Mouse (Mus musculus) kidney, embryonic 14.5 days (tissue): ENCODE measurements around the gene Ccnd2. TPM values are rescaled to one million over a fixed set of nuclear protein-coding genes. Genes with fewer than 3 reads are reported as not detected.

Experiments
- ATAC-seq: fragments of 200-750 bp; cut with Nextera tagmentation; 2 replicates; pipeline ENCODE4 v1.8.0; 2017; ENCODE audit warnings: moderate number of reproducible peaks, mild to moderate bottlenecking, moderate TSS enrichment, moderate library complexity; ENCODE audit not compliant: low FRiP score, low TSS enrichment
- H3K27ac ChIP-seq: fragments of 300-500 bp; sonication (generic); 2 replicates; pipeline ENCODE4 v1.5.1; 2014; ENCODE audit warnings: low read depth, mild to moderate bottlenecking, low read length, moderate library complexity, mixed read lengths
- H3K27me3 ChIP-seq: fragments of 300-500 bp; sonication (generic); 2 replicates; pipeline ENCODE4 v1.6.1; 2014; ENCODE audit warnings: mild to moderate bottlenecking, low read length; ENCODE audit not compliant: control insufficient read depth, insufficient read depth
- H3K36me3 ChIP-seq: fragments of 300-500 bp; sonication (generic); 2 replicates; pipeline ENCODE4 v1.6.1; 2014; ENCODE audit warnings: low read length, mixed read lengths; ENCODE audit not compliant: control insufficient read depth, insufficient read depth
- H3K4me1 ChIP-seq: fragments of 300-500 bp; sonication (generic); 2 replicates; pipeline ENCODE4 v1.6.1; 2014; ENCODE audit warnings: low read length, mixed read lengths; ENCODE audit not compliant: control insufficient read depth, insufficient read depth
- H3K4me2 ChIP-seq: fragments of 300-500 bp; sonication (generic); replicated peaks from 2 replicates; pipeline ENCODE4 v1.6.1; 2014; ENCODE audit warnings: low read depth, mild to moderate bottlenecking, low read length
- H3K4me3 ChIP-seq: fragments of 300-500 bp; sonication (generic); 2 replicates; pipeline ENCODE4 v1.5.1; 2014; ENCODE audit warnings: mild to moderate bottlenecking, low read length
- H3K9ac ChIP-seq: fragments of 300-500 bp; sonication (generic); 2 replicates; pipeline ENCODE4 v1.6.1; 2014; ENCODE audit warnings: low read depth, mild to moderate bottlenecking, low read length, moderate library complexity
- H3K9me3 ChIP-seq: fragments of 300-500 bp; sonication (generic); 2 replicates; pipeline ENCODE4 v1.6.1; 2016; ENCODE audit warnings: low read length; ENCODE audit not compliant: control insufficient read depth
- WGBS: fragments of 180-500 bp; shearing (Covaris S2); extraction: QIAGEN DNeasy Blood & Tissue Kit; methylation state at CpG from one replicate; pipeline ENCODE4 v1.1.7; 2014; 5-methylcytosine and 5-hydroxymethylcytosine counted together
- polyA plus RNA-seq: library from polyadenylated mRNA; unstranded; fragments of >200 nt; fragmentation: Nextera tagmentation; extraction: Ambion mirVana; gene quantifications from 2 replicates; pipeline ENCODE4 v1.2.1, GENCODE M21; 2014

Ccnd2 gene
- polyA plus RNA-seq, 1 experiment from 2014 or later = 793 TPM

DNA sequence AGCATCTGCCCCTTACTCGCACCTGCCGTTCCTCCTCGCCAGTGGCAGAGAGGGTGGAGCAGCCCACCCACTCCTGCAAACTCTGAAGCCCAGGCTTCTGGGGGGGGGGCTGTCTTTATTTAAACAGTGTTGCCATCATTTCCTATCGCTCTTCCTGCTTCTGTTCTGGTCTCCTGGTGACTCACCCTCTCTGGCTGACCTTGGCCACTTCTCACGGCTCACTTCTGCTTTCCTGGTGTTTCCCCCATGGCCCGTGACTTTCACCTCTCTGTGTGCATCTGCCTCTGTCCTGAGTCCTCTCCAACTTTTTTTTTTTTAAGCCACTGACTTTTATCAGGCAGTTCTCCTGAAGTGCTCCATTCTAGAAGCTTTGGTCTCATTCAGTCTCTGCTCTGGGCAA is 10.8 kb upstream of the Ccnd2 start:
- Histone ChIP-seq H3K27me3 (no peaks in the 10 kb centered on the region), H3K36me3 (no peaks in the 10 kb centered on the region), H3K9me3 (no peaks in the 10 kb centered on the region), H3K4me3 (no peak overlapping the region), H3K9ac (no peak overlapping the region), H3K4me2 (no peak overlapping the region), H3K27ac (no peak overlapping the region), H3K4me1 (no peaks in the 10 kb centered on the region)
- ATAC-seq = no peak
- 54% methylated on average over 6 of the region's 6 CpGs for whole genome bisulfite sequencing

DNA sequence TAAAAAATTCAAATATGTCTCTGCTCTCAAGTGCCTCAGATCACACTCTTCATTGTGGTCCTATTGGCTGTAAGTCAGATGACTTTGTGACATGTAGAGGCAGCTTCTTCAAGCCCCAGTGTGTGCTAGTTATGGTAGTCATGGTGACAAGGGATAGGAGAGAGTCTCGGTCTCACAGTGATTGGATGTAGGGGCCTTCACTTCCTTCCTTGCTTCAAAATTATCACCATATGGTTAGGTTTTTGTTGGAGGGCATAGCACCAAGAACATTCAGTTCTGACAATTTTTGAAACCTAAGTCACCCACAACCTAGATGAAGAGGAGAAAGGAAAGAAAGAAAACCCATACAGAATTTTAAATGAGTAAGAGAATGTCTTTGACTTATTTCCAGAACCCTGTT is 5.3 kb upstream of the Ccnd2 start:
- ATAC-seq = no peak
- H3K4me1 ChIP-seq = peaks cover 12% of the 10 kb centered on the region
- WGBS = 62% methylated on average over 1 of the region's 1 CpGs

DNA sequence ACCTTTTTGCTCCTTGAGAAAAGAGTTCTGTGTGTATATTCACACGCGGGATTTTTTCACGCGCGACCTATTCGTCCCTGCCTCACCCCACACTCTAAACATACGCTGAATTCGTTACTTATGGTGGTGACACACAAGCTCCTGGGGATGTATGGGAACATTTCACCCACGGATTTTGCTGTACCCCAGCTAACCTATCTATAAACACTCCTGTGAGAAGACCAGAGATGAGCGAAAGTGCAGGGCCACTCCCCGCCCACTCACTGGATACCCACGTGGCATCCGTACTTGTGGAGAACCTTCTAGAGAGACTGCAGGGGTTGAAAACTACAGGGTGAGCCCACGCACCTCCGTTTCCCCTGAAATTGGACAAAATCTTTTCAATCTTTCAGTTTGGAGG is 3.5 kb upstream of the Ccnd2 start:
- Histone ChIP-seq H3K27me3 (no peaks in the 10 kb centered on the region), H3K27ac (peak overlapping the region; percentile 91; the same call in 1 of the 2 replicates), H3K36me3 (no peaks in the 10 kb centered on the region), H3K4me3 (peak overlapping the region; percentile 76), H3K9me3 (no peaks in the 10 kb centered on the region), H3K9ac (peak overlapping the region; percentile 63; the same call in 1 of the 2 replicates), H3K4me2 (peak overlapping the region; percentile 79), H3K4me1 (peaks cover 21% of the 10 kb centered on the region)
- WGBS = 2% methylated on average over 15 of the region's 15 CpGs
- ATAC-seq = no peak

More for the DNA sequence above, 5.3 kb upstream of the Ccnd2 start:
- H3K36me3 ChIP-seq = no peaks in the 10 kb centered on the region
- no peak overlapping the region for H3K27ac ChIP-seq
- H3K9ac ChIP-seq = no peak overlapping the region
- H3K4me2 ChIP-seq = no peak overlapping the region
- no peaks in the 10 kb centered on the region for H3K27me3 ChIP-seq
- no peak overlapping the region for H3K4me3 ChIP-seq
- H3K9me3 ChIP-seq = no peaks in the 10 kb centered on the region

DNA sequence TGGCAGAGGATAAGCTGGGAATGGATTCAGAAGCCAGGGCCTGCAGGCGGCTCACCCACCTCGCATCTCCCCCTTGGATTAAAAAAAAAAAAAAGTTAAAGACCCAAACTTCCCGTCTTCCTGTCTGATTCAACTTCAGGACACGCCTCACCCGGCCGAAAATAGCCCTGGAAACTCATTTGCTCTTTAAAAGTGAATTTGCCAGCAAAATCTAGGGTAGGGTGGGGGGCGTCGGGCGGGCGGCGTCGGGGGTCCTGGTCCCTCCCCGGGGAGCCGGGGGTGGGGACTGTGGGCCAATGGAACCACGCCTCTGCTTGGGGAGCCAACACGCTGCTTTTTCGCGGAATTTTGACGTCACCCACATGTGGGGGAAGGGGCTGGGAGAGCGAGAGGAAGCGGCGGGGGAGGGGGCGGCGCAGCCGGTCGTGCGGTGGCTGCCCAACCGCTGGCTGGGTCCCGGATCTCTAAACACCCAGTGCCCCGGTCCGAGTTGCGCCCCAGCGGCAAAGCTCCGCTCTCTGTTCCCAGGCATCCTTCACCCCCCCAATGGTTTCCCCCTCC is 2.8 kb upstream of the Ccnd2 start:
- ATAC-seq = peak; percentile 10
- WGBS = 0% methylated on average over 33 of the region's 34 CpGs

DNA sequence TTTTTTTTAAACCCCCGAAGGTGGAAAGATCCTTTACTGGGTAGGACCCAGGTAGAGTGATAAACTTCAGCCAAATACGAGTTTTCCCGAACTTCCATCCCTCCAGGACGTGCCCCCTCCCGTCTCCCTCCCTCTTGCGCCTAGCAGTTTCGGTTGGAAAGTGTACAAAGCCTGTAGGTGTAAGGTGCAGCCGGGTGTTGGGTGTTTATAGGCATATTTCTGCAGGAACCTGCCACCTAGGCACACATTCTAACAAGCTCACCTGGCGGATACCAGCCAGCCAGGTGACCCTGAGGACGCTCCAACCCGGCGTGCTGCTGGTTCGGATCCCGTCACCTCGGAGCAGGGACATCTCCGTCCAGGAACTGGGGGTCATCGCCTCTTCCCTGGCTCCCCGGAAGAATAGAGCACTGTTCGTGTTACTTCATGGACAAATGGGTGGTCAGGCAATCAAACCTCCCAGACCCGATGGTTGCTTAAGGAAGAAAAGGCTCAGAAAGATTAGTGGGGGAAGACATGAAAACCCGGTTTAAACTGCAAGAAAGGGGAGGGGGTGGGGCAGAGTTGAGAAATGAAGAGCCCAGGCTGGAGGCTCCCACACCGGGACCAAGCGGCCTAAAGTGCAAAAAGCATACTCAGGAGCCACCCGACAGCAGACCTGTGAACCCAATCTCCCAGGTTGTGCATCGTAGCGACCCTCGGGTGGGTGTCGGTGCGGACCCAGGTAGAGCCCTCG is 2.1 kb upstream of the Ccnd2 start:
- Histone ChIP-seq H3K9me3 (no peaks in the 10 kb centered on the region), H3K4me3 (peak overlapping the region; percentile 76), H3K4me1 (peaks cover 21% of the 10 kb centered on the region), H3K9ac (peak overlapping the region; percentile 63), H3K27ac (peak overlapping the region; percentile 91), H3K27me3 (no peaks in the 10 kb centered on the region), H3K4me2 (peak overlapping the region; percentile 79), H3K36me3 (no peaks in the 10 kb centered on the region)
- under 1% methylated on average over 30 of the region's 30 CpGs for WGBS
- ATAC-seq = no peak

More for the DNA sequence above, 2.8 kb upstream of the Ccnd2 start:
- H3K9me3 ChIP-seq = no peaks in the 10 kb centered on the region
- peak overlapping the region; percentile 91 for H3K27ac ChIP-seq
- H3K4me2 ChIP-seq = peak overlapping the region; percentile 79
- peak overlapping the region; percentile 63 for H3K9ac ChIP-seq
- H3K27me3 ChIP-seq = no peaks in the 10 kb centered on the region
- H3K36me3 ChIP-seq = no peaks in the 10 kb centered on the region
- peak overlapping the region; percentile 76 for H3K4me3 ChIP-seq
- peaks cover 21% of the 10 kb centered on the region for H3K4me1 ChIP-seq

DNA sequence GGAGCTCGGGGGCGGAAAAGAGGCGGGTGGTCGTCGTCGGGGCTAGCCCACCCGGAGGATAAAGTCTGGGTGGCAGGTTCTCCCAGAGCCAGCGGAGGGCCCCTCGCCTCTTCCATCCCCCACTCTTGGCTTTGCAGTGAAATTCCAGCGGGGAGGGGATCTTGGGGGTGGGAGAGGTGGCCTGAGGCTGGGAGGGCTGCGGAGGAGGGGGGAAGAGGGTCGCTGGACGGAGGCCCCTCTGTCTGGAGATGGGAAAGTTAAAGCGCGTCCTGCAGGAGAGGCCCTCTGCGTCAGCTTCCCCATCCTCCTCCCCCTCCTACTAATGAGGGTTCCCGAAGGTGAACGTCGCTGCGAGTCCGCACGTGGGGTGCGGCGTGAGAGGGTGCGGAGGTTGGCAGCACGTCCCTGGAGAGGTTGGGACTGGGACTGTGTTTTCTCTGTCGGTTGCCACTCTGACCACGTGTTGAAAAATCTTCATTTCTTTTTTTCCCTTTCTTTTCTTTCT is 1.4 kb upstream of the Ccnd2 start:
- H3K27ac ChIP-seq = peak overlapping the region; percentile 91
- peaks cover 25% of the 10 kb centered on the region for H3K4me1 ChIP-seq
- ATAC-seq = peak; percentile 21
- under 1% methylated on average over 28 of the region's 28 CpGs for WGBS
- peak overlapping the region; percentile 63; the same call in 1 of the 2 replicates for H3K9ac ChIP-seq
- peak overlapping the region; percentile 76 for H3K4me3 ChIP-seq
- peak overlapping the region; percentile 79 for H3K4me2 ChIP-seq
- H3K27me3 ChIP-seq = no peaks in the 10 kb centered on the region
- no peaks in the 10 kb centered on the region for H3K36me3 ChIP-seq
- H3K9me3 ChIP-seq = no peaks in the 10 kb centered on the region

DNA sequence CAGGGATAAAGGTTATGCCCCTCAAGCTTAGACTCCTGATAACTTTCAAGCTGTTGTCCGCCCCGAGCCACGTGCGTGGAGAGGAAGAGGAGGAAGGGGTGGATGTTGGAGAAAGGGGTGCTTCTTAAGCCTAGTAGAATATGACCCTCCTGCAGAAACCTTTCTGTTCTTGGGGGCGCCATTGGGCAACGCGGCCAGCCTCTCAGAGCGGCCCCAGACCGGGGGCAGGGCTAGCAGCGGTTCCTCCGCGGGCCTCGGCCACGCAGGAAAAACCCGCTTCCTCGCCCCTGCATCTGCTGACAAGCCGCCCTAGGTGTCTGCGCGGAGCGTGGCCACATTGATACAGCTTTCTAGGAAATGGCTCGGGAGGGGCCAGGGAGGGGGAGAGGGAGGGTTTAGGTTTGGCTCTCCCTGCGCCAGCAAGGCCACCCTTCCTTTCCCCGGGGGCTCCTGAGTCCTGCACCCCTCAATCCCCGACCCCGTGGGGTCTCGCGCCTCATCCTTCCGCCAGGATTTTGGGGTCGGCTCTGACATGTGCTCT is 358 bp downstream of the Ccnd2 start:
- no peaks in the 10 kb centered on the region for H3K9me3 ChIP-seq
- peak overlapping the region; percentile 79 for H3K4me2 ChIP-seq
- H3K27ac ChIP-seq = peak overlapping the region; percentile 91
- H3K4me3 ChIP-seq = peak overlapping the region; percentile 76
- peaks cover 26% of the 10 kb centered on the region for H3K4me1 ChIP-seq
- peak overlapping the region; percentile 44 for H3K9ac ChIP-seq
- H3K27me3 ChIP-seq = no peaks in the 10 kb centered on the region
- WGBS = under 1% methylated on average over 29 of the region's 29 CpGs
- peaks cover 6% of the 10 kb centered on the region for H3K36me3 ChIP-seq
- peak; percentile 10; the same call in 1 of the 2 replicates for ATAC-seq

DNA sequence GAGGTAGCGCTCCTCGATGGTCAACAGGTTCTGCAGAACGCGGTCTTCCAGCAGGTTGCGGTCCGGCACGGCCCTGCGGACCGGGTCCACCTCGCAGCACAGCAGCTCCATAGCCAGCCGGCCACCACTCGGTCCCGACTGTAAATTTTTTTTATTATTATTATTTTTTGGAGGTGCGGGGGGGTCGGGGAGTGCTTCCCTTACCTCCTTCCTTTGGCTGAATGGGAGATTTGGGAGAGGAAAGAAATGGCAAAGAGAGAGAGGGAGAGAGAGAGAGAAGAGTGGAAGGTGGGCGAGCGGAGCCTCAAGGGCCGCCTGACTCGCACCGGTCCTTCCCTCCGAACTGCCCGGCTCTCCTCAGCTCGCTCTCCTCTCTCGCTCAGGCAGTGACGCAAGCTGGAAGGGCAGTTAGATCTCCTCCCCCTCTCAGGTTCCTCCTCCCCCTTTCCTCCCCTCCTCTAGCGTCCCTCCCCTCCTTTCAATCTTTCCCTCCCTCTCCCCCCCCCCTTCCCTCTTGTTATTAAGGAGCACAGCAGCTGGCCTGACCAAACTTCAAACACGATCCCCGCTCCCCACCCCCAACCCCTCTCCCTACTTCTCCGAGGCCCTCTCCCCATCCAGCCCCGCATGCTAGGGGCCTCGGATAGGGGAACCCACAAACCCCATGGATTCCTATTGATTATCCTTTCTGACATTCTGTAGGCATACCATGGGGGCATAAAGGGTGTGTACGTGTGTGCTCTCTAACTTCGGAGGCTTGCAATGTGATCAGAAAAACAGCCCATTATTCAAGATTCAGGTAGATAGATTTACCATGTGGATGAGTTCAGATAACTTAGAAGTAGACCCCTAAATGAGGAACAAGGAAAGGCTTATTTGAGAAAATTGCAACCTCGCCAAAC is 1.1 kb downstream of the Ccnd2 start:
- ATAC-seq = peak; percentile 56
- peak overlapping the region; percentile 91 for H3K27ac ChIP-seq
- peaks cover 26% of the 10 kb centered on the region for H3K4me1 ChIP-seq
- no peaks in the 10 kb centered on the region for H3K27me3 ChIP-seq
- peak overlapping the region; percentile 86 for H3K9ac ChIP-seq
- H3K4me3 ChIP-seq = peak overlapping the region; percentile 76
- no peaks in the 10 kb centered on the region for H3K9me3 ChIP-seq
- 0% methylated on average over 32 of the region's 34 CpGs for WGBS
- peak overlapping the region; percentile 79 for H3K4me2 ChIP-seq
- peaks cover 13% of the 10 kb centered on the region for H3K36me3 ChIP-seq
